Mouse (Mus musculus) lung, adult 2 months (tissue): Measurements from ENCODE around the gene Meox1.

Source experiments
- CTCF ChIP-seq: fragments of 200-500 bp; IDR thresholded peaks from 2 replicates; pipeline ENCODE4 v1.5.1; 2011; ENCODE audit warnings: mild to moderate bottlenecking, low read length, control low read depth; ENCODE audit not compliant: insufficient read depth
- POLR2A ChIP-seq: fragments of 200-500 bp; IDR thresholded peaks from 2 replicates; pipeline ENCODE4 v1.6.1; 2011; ENCODE audit warnings: low read depth, mild to moderate bottlenecking, control low read depth, low read length, borderline replicate concordance; ENCODE audit errors: extremely low read depth

DNA sequence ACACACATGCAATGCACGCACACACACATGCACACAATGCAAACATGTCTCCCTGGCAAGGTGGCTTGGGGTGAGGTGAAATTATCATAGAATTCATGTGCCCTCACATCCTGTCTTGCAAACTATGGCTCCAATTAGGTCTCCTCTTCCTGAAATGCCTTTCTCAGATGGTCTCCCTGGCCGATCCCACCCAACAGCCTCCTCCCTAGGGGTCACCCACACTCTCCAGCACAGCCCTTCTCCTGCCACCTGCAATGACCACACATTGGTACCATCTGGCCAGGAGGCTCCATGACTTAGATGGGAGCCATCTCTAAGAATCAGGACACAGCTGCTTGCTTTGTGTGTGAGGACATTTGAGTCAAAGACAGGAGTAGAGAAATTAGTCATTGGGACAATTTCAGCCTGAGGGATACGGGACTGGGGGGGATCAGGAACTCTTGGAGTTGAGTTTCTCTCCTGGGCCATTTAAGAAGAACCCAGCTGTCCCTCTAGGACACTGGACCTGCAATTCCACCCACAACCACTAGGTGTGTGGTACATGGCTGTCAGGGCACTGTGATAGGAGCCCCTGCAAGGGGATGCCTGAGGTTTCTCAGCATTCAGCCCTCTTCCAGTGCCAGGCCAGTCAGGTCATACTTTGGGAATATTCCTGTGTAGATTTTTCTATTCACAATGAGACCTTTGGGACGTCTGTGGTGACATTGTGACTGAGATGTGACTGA, 17.8 kb upstream of the Meox1 start:
- TF ChIP-seq CTCF (peak; percentile 62), POLR2A (no peak)
